Mouse (Mus musculus) kidney, postnatal 10 days (tissue): ENCODE measurements around the gene Gm21996.
"Not testable (repeated sequence)": the region's sequence is repeated elsewhere in the genome, so short reads cannot be mapped to it uniquely, and the experiment has no call there.

Experiments
- DNase-seq: peaks from one replicate; pipeline ENCODE4 v3.0.0; 2021; ENCODE audit warnings: mixed read lengths

Gene Gm21996

DNA sequence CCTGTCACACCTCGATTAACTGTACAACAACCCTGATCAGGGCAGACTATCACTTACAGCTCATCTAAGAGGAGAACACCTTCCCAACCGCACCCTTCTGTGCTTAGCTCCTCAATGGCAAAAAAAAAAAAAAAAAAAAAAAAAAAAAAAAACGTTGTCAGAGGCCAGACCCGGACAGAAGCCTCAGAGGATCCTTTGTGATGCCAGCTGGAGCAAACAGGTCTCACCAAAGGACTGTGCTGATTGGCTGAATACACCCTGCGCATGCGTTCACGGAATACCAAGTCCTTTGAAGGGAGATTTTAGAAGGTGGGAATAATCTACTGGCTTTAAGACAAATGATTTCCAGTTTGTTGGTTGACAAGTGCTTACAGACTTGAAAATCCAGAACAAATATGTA lies at the start of gene Gm21996:
Gene Gm21996, minus strand, starts transcription at position 101 of the 400 bp plus-strand sequence.
- DNase-seq, result not testable (repeated sequence)
